Mouse (Mus musculus): ENCODE results near the gene Ccdc141. TPM values are rescaled to one million over a fixed set of nuclear protein-coding genes. Genes with fewer than 3 reads are reported as not detected.

Gene Ccdc141
- polyA plus RNA-seq, 1 experiment: 12.8 TPM

DNA sequence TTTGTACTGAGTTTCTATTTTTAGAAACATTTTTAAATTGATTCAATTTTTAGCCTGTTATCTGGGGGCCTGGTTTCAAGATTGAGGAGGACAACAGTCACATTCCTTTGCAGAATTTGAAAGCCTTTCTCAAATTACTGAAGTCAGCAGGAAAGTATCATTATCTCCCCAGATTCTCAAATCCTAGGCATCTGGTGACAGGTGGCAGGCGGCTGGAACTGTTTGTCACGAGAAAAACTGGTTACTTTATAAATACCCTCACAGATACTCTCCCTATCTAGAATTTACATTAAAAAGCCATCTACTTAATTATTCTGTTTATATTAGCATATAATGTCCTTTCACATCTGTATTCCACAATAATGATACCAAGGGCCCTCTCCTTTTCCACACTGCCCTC is 56.1 kb downstream of the Ccdc141 start:
- DNase-seq: no peak

DNA sequence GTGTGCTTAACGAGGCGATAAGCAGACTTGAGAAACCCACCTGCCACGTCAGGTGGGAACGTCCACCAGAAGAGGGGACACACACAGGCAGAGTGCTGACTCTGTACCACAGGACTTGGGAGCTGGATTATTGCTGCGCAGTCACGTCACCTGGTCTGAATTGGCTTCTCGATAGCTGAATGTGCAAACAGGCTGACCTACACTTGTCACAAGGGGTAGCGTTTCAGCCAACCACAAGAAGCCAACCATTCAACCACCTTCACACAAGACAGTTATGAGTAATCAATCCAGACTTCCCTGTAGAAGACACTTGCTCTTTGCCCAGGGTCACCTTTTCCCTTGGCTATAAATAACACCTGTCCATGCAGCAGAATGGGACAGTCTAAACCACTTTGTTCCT is 56.6 kb downstream of the Ccdc141 start:
- Histone ChIP-seq H3K27me3 (replicated peaks; ENCODE audit: control insufficient read depth, insufficient read depth, low read length) (no peaks in the 10 kb centered on the region), H3K36me3 (ENCODE audit: control insufficient read depth, insufficient read depth, low read length) (no peaks in the 10 kb centered on the region), H3K4me3 (ENCODE audit: insufficient read depth, low read depth, low read length) (no peak overlapping the region), H3K27ac (ENCODE audit: insufficient read depth, low read depth, low read length) (no peak overlapping the region), H3K4me1 (ENCODE audit: control insufficient read depth, insufficient read depth, low read length) (peaks cover 8% of the 10 kb centered on the region; the same call in 1 of the 2 replicates)
- WGBS: 54% methylated on average over 8 of the region's 8 CpGs
- TF ChIP-seq POLR2A (IDR thresholded peaks at IDR 0.05; ENCODE audit: low read depth, low read length): no peak
- TF ChIP-seq CTCF (conservative IDR thresholded peaks at IDR 0.05; ENCODE audit: insufficient read depth, insufficient read length, low read depth, low read length): no peak
- peak; percentile 48 for DNase-seq

More for the DNA sequence above, 56.1 kb downstream of the Ccdc141 start:
- Histone ChIP-seq H3K27ac (ENCODE audit: insufficient read depth, low read depth, low read length) (no peak overlapping the region), H3K4me1 (ENCODE audit: control insufficient read depth, insufficient read depth, low read length) (peaks cover 8% of the 10 kb centered on the region; the same call in 1 of the 2 replicates), H3K4me3 (ENCODE audit: insufficient read depth, low read depth, low read length) (no peak overlapping the region), H3K36me3 (ENCODE audit: control insufficient read depth, insufficient read depth, low read length) (no peaks in the 10 kb centered on the region), H3K27me3 (replicated peaks; ENCODE audit: control insufficient read depth, insufficient read depth, low read length) (no peaks in the 10 kb centered on the region)
- TF ChIP-seq POLR2A (IDR thresholded peaks at IDR 0.05; ENCODE audit: low read depth, low read length) (no peak), CTCF (conservative IDR thresholded peaks at IDR 0.05; ENCODE audit: insufficient read depth, insufficient read length, low read depth, low read length) (no peak)
- WGBS: 61% methylated on average over 2 of the region's 2 CpGs

DNA sequence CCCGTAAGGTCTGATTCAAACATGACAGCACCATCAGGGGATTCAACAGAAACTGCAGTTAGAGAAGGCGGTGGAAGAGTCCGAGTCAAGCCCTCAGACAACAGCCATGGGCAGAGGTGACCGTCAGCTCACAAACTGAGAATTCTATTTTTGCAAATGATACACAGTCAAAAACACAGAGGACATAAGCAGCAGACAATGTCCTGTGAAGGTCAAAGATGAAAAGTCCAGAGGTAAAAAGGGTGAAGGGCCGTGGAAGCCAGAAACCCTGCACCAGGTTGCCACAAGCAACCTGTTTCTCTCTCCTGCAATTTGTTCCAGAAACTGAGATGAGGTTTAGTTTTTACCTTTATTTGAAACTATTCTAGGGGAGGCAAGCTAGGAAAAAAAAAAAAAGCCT is 57.4 kb downstream of the Ccdc141 start:
- Histone ChIP-seq H3K27ac (ENCODE audit: insufficient read depth, low read depth, low read length) (no peak overlapping the region), H3K36me3 (ENCODE audit: control insufficient read depth, insufficient read depth, low read length) (no peaks in the 10 kb centered on the region), H3K4me1 (ENCODE audit: control insufficient read depth, insufficient read depth, low read length) (peaks cover 8% of the 10 kb centered on the region; the same call in 1 of the 2 replicates), H3K4me3 (ENCODE audit: insufficient read depth, low read depth, low read length) (no peak overlapping the region), H3K27me3 (replicated peaks; ENCODE audit: control insufficient read depth, insufficient read depth, low read length) (no peaks in the 10 kb centered on the region)
- DNase-seq: peak; percentile 38
- TF ChIP-seq CTCF (conservative IDR thresholded peaks at IDR 0.05; ENCODE audit: insufficient read depth, insufficient read length, low read depth, low read length) (no peak), POLR2A (IDR thresholded peaks at IDR 0.05; ENCODE audit: low read depth, low read length) (no peak)
- 74% methylated on average over 5 of the region's 5 CpGs for WGBS

DNA sequence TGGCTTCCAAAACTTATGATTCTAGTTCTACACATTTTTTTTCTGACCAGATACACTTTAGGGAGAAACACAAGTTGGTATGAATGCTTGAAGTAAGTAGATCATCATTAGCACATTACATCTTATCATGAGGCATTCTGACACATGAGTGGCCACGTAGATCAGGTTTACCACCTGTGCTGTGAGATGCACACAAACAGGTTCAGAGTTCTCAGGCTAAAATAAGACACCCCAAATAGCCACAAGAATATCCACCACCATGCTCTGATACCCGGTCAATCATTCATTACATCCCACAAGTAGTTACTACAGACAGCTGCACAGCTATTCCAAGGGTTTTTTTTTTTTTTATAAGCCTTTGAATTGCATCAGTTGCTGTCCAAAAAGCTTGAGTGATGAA is 59.3 kb downstream of the Ccdc141 start:
- Histone ChIP-seq H3K4me1 (ENCODE audit: control insufficient read depth, insufficient read depth, low read length) (peaks cover 8% of the 10 kb centered on the region; the same call in 1 of the 2 replicates), H3K27me3 (replicated peaks; ENCODE audit: control insufficient read depth, insufficient read depth, low read length) (no peaks in the 10 kb centered on the region), H3K36me3 (ENCODE audit: control insufficient read depth, insufficient read depth, low read length) (no peaks in the 10 kb centered on the region), H3K4me3 (ENCODE audit: insufficient read depth, low read depth, low read length) (no peak overlapping the region), H3K27ac (ENCODE audit: insufficient read depth, low read depth, low read length) (no peak overlapping the region)
- no peak for DNase-seq
- 76% methylated on average over 2 of the region's 2 CpGs for WGBS
- TF ChIP-seq CTCF (conservative IDR thresholded peaks at IDR 0.05; ENCODE audit: insufficient read depth, insufficient read length, low read depth, low read length) (no peak), POLR2A (IDR thresholded peaks at IDR 0.05; ENCODE audit: low read depth, low read length) (no peak)

DNA sequence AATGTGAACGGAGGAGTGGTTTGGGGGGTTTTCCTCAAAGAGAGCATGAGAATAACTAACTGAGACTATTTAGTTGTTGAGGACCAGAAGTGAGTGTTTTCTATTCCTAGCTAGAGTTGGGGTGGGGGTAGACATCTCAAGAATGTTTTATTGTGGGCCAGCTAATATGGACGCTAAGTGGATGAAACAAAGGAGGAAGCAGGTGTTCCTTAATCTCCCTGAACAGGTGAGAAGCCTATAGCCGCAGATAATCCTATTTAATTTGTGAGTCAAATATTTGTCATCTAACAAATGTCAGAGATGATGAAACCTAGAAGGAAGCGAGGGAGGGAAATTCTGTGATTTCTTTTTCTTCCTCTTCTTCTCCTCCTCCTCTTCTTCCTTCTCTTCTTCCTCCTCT is 60.1 kb downstream of the Ccdc141 start:
- DNase-seq: no peak
- Histone ChIP-seq H3K4me3 (ENCODE audit: insufficient read depth, low read depth, low read length) (no peak overlapping the region), H3K4me1 (ENCODE audit: control insufficient read depth, insufficient read depth, low read length) (peaks cover 8% of the 10 kb centered on the region; the same call in 1 of the 2 replicates), H3K27me3 (replicated peaks; ENCODE audit: control insufficient read depth, insufficient read depth, low read length) (no peaks in the 10 kb centered on the region), H3K27ac (ENCODE audit: insufficient read depth, low read depth, low read length) (no peak overlapping the region), H3K36me3 (ENCODE audit: control insufficient read depth, insufficient read depth, low read length) (no peaks in the 10 kb centered on the region)
- no peak for TF ChIP-seq POLR2A (IDR thresholded peaks at IDR 0.05; ENCODE audit: low read depth, low read length)
- TF ChIP-seq CTCF (conservative IDR thresholded peaks at IDR 0.05; ENCODE audit: insufficient read depth, insufficient read length, low read depth, low read length): no peak
- 86% methylated on average over 4 of the region's 4 CpGs for WGBS

DNA sequence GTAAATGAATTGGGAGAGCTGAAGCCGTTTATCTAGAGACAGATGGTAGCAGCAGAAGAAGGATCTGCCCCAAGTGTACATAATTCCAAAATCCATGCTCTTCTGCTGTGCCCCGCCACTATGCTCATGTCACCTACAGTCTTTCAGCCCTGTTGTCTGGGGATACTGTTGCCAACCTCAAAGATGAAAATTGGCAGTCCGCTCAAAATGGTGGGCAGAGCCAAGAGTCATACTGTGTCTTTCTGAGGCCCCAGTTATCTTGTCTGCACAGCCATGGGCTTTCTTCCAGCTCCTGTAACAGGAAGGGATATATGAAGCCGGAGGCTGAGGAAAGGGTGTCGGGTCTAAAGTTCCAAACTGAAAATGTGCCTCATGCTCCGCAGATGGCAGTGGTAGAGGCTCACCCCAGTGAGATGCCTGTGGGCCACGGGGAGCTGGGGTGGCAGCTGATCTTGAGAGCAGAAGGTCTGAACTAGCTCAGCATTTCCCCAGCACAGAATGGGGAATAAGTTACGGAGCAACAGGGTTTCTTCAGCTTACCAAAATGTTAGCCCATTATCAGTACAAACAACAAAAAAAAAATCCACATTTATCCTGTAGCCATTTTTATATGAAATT is 60.8 kb downstream of the Ccdc141 start:
- Histone ChIP-seq H3K36me3 (ENCODE audit: control insufficient read depth, insufficient read depth, low read length) (no peaks in the 10 kb centered on the region), H3K27me3 (replicated peaks; ENCODE audit: control insufficient read depth, insufficient read depth, low read length) (no peaks in the 10 kb centered on the region), H3K27ac (ENCODE audit: insufficient read depth, low read depth, low read length) (no peak overlapping the region), H3K4me3 (ENCODE audit: insufficient read depth, low read depth, low read length) (no peak overlapping the region), H3K4me1 (ENCODE audit: control insufficient read depth, insufficient read depth, low read length) (peaks cover 8% of the 10 kb centered on the region; the same call in 1 of the 2 replicates)
- 90% methylated on average over 8 of the region's 8 CpGs for WGBS
- TF ChIP-seq POLR2A (IDR thresholded peaks at IDR 0.05; ENCODE audit: low read depth, low read length) (no peak), CTCF (conservative IDR thresholded peaks at IDR 0.05; ENCODE audit: insufficient read depth, insufficient read length, low read depth, low read length) (no peak)
- DNase-seq: no peak

DNA sequence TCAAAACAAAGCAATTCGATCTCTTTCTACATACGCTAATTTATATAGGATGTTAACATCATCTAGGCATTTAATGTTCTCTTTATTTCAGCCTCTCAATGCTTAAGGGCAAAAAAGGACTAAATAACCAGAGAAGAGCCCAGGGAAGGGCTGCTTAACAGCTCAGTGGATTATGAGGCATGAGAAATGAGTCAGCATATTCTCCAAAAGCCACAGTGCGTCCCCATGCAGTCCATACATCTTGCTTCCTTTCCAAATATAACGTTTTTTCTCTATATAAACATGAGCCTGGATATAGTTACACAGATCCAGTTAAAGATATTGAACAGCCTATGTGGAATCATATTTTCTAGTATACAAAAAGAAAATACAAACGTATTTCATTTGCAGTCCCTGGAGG is 61.9 kb downstream of the Ccdc141 start:
- H3K36me3 ChIP-seq (ENCODE audit: control insufficient read depth, insufficient read depth, low read length): no peaks in the 10 kb centered on the region
- H3K27me3 ChIP-seq (replicated peaks; ENCODE audit: control insufficient read depth, insufficient read depth, low read length): no peaks in the 10 kb centered on the region
- TF ChIP-seq CTCF (conservative IDR thresholded peaks at IDR 0.05; ENCODE audit: insufficient read depth, insufficient read length, low read depth, low read length) (no peak), POLR2A (IDR thresholded peaks at IDR 0.05; ENCODE audit: low read depth, low read length) (no peak)
- H3K4me3 ChIP-seq (ENCODE audit: insufficient read depth, low read depth, low read length): no peak overlapping the region
- no peak overlapping the region for H3K27ac ChIP-seq (ENCODE audit: insufficient read depth, low read depth, low read length)
- DNase-seq: no peak
- peaks cover 3% of the 10 kb centered on the region; the same call in 1 of the 2 replicates for H3K4me1 ChIP-seq (ENCODE audit: control insufficient read depth, insufficient read depth, low read length)
- WGBS: 81% methylated on average over 5 of the region's 5 CpGs

Measured in kidney, adult 2 months (tissue).